Mouse (Mus musculus): ENCODE data around the gene Aaas.
"Not testable (repeated sequence)": the region's sequence is repeated elsewhere in the genome, so short reads cannot be mapped to it uniquely, and the experiment has no call there.

Gene Aaas

GRCm38 (mm10) chr15:102356501-102357325, 6.1 kb upstream of the Aaas start:
- no peak for DNase-seq

- DNase-seq = peak; percentile 57
These were observed 5.4 kb upstream of the Aaas start for GRCm38 (mm10) chr15:102355871-102356441.

- peak; percentile 68 for DNase-seq
These were observed 4.7 kb upstream of the Aaas start for GRCm38 (mm10) chr15:102355134-102355870.

- no peak for DNase-seq
These were observed 3.4 kb upstream of the Aaas start for GRCm38 (mm10) chr15:102353986-102354385.

GRCm38 (mm10) chr15:102352177-102352576, 1.6 kb upstream of the Aaas start:
- DNase-seq = peak; percentile 14

- no peak for DNase-seq
These were observed 346 bp upstream of the Aaas start for GRCm38 (mm10) chr15:102350942-102351291.

- no peak for DNase-seq
These were observed 4.1 kb downstream of the Aaas start for GRCm38 (mm10) chr15:102346444-102346843.

- DNase-seq = no peak
These were observed 6.1 kb downstream of the Aaas start for GRCm38 (mm10) chr15:102344490-102344889.

- DNase-seq = peak; percentile 58
These were observed 9.0 kb downstream of the Aaas start for GRCm38 (mm10) chr15:102341580-102341979.

GRCm38 (mm10) chr15:102339612-102340011, 11.0 kb downstream of the Aaas start:
- no peak for DNase-seq

- DNase-seq = no peak
These were observed 13.6 kb downstream of the Aaas start for GRCm38 (mm10) chr15:102336946-102337345.

GRCm38 (mm10) chr15:102335925-102336324, 14.6 kb downstream of the Aaas start:
- not testable (repeated sequence) for DNase-seq

GRCm38 (mm10) chr15:102335254-102335653, 15.3 kb downstream of the Aaas start:
- no peak for DNase-seq

- peak; percentile 89 for DNase-seq
These were observed 19.0 kb downstream of the Aaas start, which contains the start of gene Myg1 for GRCm38 (mm10) chr15:102331610-102332015. TSS of gene Myg1 (plus strand) at chr15:102331709.

- DNase-seq = no peak
These were observed 23.7 kb downstream of the Aaas start for GRCm38 (mm10) chr15:102326892-102327291.

- peak; percentile 92 for DNase-seq
These were observed 24.5 kb downstream of the Aaas start, which contains the start of gene Pfdn5 for GRCm38 (mm10) chr15:102326022-102326576. TSS of gene Pfdn5 (plus strand) at chr15:102326116.

GRCm38 (mm10) chr15:102324654-102325473, 25.7 kb downstream of the Aaas start:
- peak; percentile 44 for DNase-seq

GRCm38 (mm10) chr15:102316263-102316662, 34.3 kb downstream of the Aaas start:
- peak; percentile 75 for DNase-seq

- no peak for DNase-seq
These were observed 35.3 kb downstream of the Aaas start for GRCm38 (mm10) chr15:102315292-102315691.

- DNase-seq = no peak
These were observed 39.1 kb downstream of the Aaas start for GRCm38 (mm10) chr15:102311489-102311888.

GRCm38 (mm10) chr15:102310074-102310845, 40.3 kb downstream of the Aaas start:
- DNase-seq = peak; percentile 76

Measured in kidney, postnatal 14 days (tissue).